Mouse (Mus musculus) lung, embryonic 16.5 days (tissue): Measurements from ENCODE around the gene Fanca. TPM values are rescaled to one million over a fixed set of nuclear protein-coding genes. Genes with fewer than 3 reads are reported as not detected.

Source experiments
- ATAC-seq: fragments of 200-750 bp; cut with Nextera tagmentation; 2 replicates; pipeline ENCODE4 v1.8.0; 2017; ENCODE audit warnings: low read depth, mild to moderate bottlenecking, moderate library complexity
- H3K27ac ChIP-seq: fragments of 300-500 bp; sonication (generic); 2 replicates; pipeline ENCODE4 v1.5.1; 2014; ENCODE audit warnings: mild to moderate bottlenecking, control low read depth, low read length
- H3K27me3 ChIP-seq: fragments of 300-500 bp; sonication (generic); 2 replicates; pipeline ENCODE4 v1.6.1; 2014; ENCODE audit warnings: low read depth, low read length, mixed read lengths; ENCODE audit not compliant: control insufficient read depth, insufficient read depth
- H3K36me3 ChIP-seq: fragments of 300-500 bp; sonication (generic); 2 replicates; pipeline ENCODE4 v1.6.1; 2014; ENCODE audit warnings: low read length; ENCODE audit not compliant: control insufficient read depth, insufficient read depth
- H3K4me1 ChIP-seq: fragments of 300-500 bp; sonication (generic); replicated peaks from 2 replicates; pipeline ENCODE4 v1.6.1; 2014; ENCODE audit warnings: low read length, mixed read lengths; ENCODE audit not compliant: control insufficient read depth, insufficient read depth
- H3K4me2 ChIP-seq: fragments of 300-500 bp; sonication (generic); 2 replicates; pipeline ENCODE4 v1.6.1; 2014; ENCODE audit warnings: low read depth, low read length, control low read depth
- H3K4me3 ChIP-seq: fragments of 300-500 bp; sonication (generic); 2 replicates; pipeline ENCODE4 v1.5.1; 2014; ENCODE audit warnings: mild to moderate bottlenecking, low read length, control low read depth
- H3K9ac ChIP-seq: fragments of 300-500 bp; sonication (generic); 2 replicates; pipeline ENCODE4 v1.6.1; 2014; ENCODE audit warnings: low read length, control low read depth
- H3K9me3 ChIP-seq: fragments of 300-500 bp; sonication (generic); 2 replicates; pipeline ENCODE4 v1.6.1; 2016; ENCODE audit warnings: low read length; ENCODE audit not compliant: control insufficient read depth
- WGBS: fragments of 180-500 bp; shearing (Covaris S2); extraction: QIAGEN DNeasy Blood & Tissue Kit; methylation state at CpG from one replicate; pipeline ENCODE4 v1.1.7; 2014; 5-methylcytosine and 5-hydroxymethylcytosine counted together
- polyA plus RNA-seq: library from polyadenylated mRNA; unstranded; fragments of >200 nt; fragmentation: Nextera tagmentation; extraction: Ambion mirVana; gene quantifications from 2 replicates; pipeline ENCODE4 v1.2.1, GENCODE M21; 2015

Gene Fanca
- 23.4 and 29.4 TPM in 2 replicates for polyA plus RNA-seq

DNA sequence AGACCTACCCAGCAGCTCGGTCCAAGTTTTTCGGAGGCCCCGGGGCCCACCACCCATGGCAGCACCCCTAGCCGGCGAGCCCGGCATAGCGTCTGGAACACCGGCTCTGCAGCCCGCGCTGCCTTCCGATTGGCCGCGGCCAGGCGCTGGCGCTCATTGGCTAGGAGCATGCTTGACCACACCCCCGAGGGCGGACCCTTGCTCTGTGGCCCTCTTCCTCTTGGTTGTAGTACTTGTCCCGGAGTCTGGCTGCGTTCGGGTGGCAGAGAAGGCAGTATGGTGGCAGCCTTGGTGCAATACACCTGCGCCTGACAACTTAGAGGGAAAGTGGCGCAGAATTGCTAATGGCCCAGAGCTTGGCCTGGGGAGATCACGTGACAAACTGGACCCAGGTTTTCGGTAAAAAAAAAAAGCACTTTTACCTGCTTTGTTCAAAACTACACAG, at the start of gene Fanca:
Fanca (minus strand) TSS at position 110 of the 445 bp plus-strand sequence.
- H3K27me3 ChIP-seq, result no peaks in the 10 kb centered on the region
- H3K27ac ChIP-seq, result peak within 1 kb of the TSS; percentile 15; the same call in 1 of the 2 replicates
- peak; percentile 100 for ATAC-seq
- H3K9me3 ChIP-seq, result no peaks in the 10 kb centered on the region
- H3K36me3 ChIP-seq, result no peaks in the 10 kb centered on the region
- peaks cover 12% of the 10 kb centered on the region; the same call in 1 of the 2 replicates for H3K4me1 ChIP-seq
- 0% methylated on average over 24 of the region's 24 CpGs for WGBS
- peak within 1 kb of the TSS; percentile 62 for H3K9ac ChIP-seq
- peak within 1 kb of the TSS; percentile 67 for H3K4me2 ChIP-seq
- H3K4me3 ChIP-seq, result peak within 1 kb of the TSS; percentile 63

DNA sequence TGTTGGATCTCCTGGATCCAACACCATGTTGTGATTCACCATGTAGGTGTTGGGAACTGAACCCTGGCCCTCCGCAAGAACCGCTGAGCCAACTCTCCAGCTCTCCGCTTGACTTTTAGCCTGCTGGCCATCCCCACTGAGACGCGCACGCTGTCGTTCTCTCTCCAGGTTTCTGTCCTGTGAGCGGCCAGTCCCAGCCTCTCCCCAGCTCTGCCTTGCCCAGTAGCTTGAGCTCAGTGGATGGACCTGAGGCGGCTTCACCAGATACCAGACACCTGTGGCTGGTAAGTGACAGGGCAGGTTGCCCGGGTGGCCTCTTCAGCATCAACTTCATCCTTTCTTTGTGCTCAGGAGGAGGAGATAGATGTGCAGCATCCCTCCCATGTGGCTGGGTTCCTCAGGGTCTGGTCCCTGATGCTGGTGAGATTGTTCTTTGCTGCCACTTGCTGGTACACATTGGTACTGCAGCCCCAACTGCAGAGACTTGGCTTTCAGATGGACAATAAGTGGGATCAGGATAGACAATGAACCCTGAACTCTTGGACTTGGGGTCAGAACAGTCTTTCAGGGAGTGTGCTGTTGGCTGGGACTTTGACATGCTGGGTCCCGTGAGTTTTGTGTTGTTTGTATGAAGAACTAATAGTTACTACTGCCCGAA, 42.8 kb upstream of the Fanca start:
- Histone ChIP-seq H3K4me1 (no peaks in the 10 kb centered on the region), H3K27ac (no peak overlapping the region), H3K9ac (no peak overlapping the region), H3K27me3 (no peaks in the 10 kb centered on the region), H3K9me3 (no peaks in the 10 kb centered on the region), H3K36me3 (no peaks in the 10 kb centered on the region), H3K4me3 (no peak overlapping the region), H3K4me2 (no peak overlapping the region)
- peak; percentile 67; the same call in 1 of the 2 replicates for ATAC-seq
- 42% methylated on average over 12 of the region's 12 CpGs for WGBS

DNA sequence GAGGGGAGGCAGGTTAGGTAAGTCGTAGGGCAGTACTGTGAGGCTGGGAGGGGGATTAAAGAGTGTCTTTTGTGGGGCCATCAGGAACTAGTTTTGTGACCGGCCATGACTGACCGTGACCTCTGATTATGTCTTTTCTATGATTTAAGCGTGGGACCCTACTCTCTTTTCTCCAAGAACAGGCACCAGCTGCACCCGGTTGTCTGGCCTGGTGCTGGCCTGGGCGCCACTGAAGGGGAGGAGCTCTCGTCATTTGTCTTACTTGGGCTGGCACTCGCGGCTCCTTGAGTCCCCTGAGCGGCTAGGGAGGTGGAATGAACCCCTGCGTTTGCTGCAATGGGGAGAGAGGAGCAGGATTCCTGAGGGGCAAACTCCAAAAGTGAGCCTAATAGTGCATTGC, 34.8 kb upstream of the Fanca start:
- no peak for ATAC-seq
- H3K4me3 ChIP-seq, result no peak overlapping the region
- no peak overlapping the region for H3K27ac ChIP-seq
- H3K9ac ChIP-seq, result no peak overlapping the region
- no peak overlapping the region for H3K4me2 ChIP-seq
- WGBS, result 25% methylated on average over 11 of the region's 11 CpGs
- no peaks in the 10 kb centered on the region for H3K9me3 ChIP-seq
- peaks cover 9% of the 10 kb centered on the region for H3K4me1 ChIP-seq
- H3K27me3 ChIP-seq, result no peaks in the 10 kb centered on the region
- H3K36me3 ChIP-seq, result no peaks in the 10 kb centered on the region

DNA sequence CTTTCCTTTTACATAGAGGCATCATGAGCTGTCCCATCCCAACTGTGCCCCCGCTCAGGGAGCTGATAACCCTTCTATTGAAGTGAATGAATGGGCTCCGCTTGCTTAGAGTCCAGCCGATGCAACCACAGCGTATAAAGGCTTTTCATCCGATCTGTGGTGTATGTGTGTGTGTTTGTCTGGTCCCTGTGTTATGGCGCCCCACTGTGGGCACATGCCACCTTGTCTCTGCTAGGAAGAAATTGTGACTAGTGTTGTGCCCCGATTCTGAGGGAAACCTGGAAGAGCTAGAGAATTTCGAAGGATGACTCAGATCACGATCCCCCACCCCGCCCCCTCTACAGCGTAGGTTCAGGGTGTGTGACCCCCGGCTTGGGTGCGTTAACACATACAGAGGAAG, 34.4 kb upstream of the Fanca start:
- Histone ChIP-seq H3K27me3 (no peaks in the 10 kb centered on the region), H3K4me2 (no peak overlapping the region), H3K27ac (no peak overlapping the region), H3K9me3 (no peaks in the 10 kb centered on the region), H3K36me3 (no peaks in the 10 kb centered on the region), H3K9ac (no peak overlapping the region), H3K4me3 (no peak overlapping the region), H3K4me1 (peaks cover 12% of the 10 kb centered on the region)
- 45% methylated on average over 13 of the region's 13 CpGs for WGBS
- peak; percentile 39; the same call in 1 of the 2 replicates for ATAC-seq

DNA sequence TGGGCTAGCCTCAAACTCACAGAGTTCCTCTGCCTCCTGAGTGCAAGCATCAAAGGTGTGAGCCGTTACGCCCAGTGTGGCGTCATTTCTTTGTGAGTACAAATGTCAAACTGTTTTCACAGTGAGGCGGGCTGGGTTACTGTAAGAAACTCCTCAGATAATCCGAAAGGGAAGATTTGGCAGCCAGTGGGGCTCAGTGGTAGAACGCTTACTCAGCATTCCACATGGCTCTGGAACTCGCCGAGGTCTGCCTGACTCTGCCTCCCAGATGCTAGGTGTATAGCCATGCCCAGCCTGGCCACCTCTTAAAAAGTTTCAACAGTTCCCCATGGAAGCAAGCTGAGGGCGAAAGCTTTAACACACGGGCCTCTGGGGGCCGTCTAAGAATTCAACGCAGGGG, 33.7 kb upstream of the Fanca start:
- 73% methylated on average over 12 of the region's 12 CpGs for WGBS
- no peak for ATAC-seq

GRCm38 (mm10) chr8:123349073-123349472, 30.7 kb upstream of the Fanca start:
- peaks cover 13% of the 10 kb centered on the region for H3K4me1 ChIP-seq
- 73% methylated on average over 4 of the region's 4 CpGs for WGBS
- H3K27ac ChIP-seq, result peak overlapping the region; percentile 60
- no peaks in the 10 kb centered on the region for H3K9me3 ChIP-seq
- H3K36me3 ChIP-seq, result no peaks in the 10 kb centered on the region
- H3K27me3 ChIP-seq, result no peaks in the 10 kb centered on the region
- no peak overlapping the region for H3K4me2 ChIP-seq
- no peak overlapping the region for H3K9ac ChIP-seq
- ATAC-seq, result no peak
- H3K4me3 ChIP-seq, result no peak overlapping the region

More for the DNA sequence above, 33.7 kb upstream of the Fanca start:
- H3K4me3 ChIP-seq, result no peak overlapping the region
- peaks cover 13% of the 10 kb centered on the region for H3K4me1 ChIP-seq
- H3K9ac ChIP-seq, result no peak overlapping the region
- no peaks in the 10 kb centered on the region for H3K27me3 ChIP-seq
- H3K4me2 ChIP-seq, result no peak overlapping the region
- H3K27ac ChIP-seq, result no peak overlapping the region
- H3K36me3 ChIP-seq, result no peaks in the 10 kb centered on the region
- no peaks in the 10 kb centered on the region for H3K9me3 ChIP-seq

- H3K4me2 ChIP-seq, result no peak overlapping the region
- no peak overlapping the region for H3K9ac ChIP-seq
- peak; percentile 83 for ATAC-seq
- no peaks in the 10 kb centered on the region for H3K27me3 ChIP-seq
- no peaks in the 10 kb centered on the region for H3K36me3 ChIP-seq
- peak overlapping the region; percentile 60 for H3K27ac ChIP-seq
- 19% methylated on average over 9 of the region's 9 CpGs for WGBS
- no peaks in the 10 kb centered on the region for H3K9me3 ChIP-seq
- H3K4me3 ChIP-seq, result no peak overlapping the region
- H3K4me1 ChIP-seq, result peaks cover 19% of the 10 kb centered on the region
Observed at GRCm38 (mm10) chr8:123348237-123348843, 30.0 kb upstream of the Fanca start.

- H3K27ac ChIP-seq, result no peak overlapping the region
- no peaks in the 10 kb centered on the region for H3K27me3 ChIP-seq
- no peak overlapping the region for H3K4me3 ChIP-seq
- H3K36me3 ChIP-seq, result no peaks in the 10 kb centered on the region
- no peak overlapping the region for H3K9ac ChIP-seq
- H3K4me2 ChIP-seq, result no peak overlapping the region
- 47% methylated on average over 2 of the region's 2 CpGs for WGBS
- H3K4me1 ChIP-seq, result peaks cover 22% of the 10 kb centered on the region
- no peak for ATAC-seq
- no peaks in the 10 kb centered on the region for H3K9me3 ChIP-seq
Observed at GRCm38 (mm10) chr8:123347293-123347692, 28.9 kb upstream of the Fanca start.

DNA sequence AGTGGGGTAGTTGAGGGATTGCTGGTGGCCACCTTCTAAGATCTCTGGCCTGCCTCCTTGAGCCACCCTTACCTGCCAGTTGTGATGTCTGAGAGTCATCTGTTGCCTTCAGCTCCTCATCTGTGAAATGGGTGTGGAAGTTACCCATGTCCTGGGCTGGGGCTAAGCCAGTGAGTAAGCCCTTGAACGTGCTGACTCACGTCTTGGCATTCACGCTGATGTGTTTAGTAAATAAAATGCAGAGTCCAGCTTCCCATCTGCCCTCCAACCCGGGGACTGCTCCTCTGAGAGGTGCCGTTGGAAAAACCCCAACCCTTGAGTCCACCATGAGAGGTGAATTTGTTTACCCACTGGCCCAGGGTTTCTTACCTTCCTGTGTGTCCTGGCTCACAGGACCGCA, 27.5 kb upstream of the Fanca start:
- Histone ChIP-seq H3K9me3 (no peaks in the 10 kb centered on the region), H3K27me3 (no peaks in the 10 kb centered on the region), H3K4me1 (peaks cover 22% of the 10 kb centered on the region), H3K4me2 (no peak overlapping the region), H3K9ac (no peak overlapping the region), H3K36me3 (no peaks in the 10 kb centered on the region), H3K27ac (no peak overlapping the region), H3K4me3 (no peak overlapping the region)
- no peak for ATAC-seq
- 53% methylated on average over 6 of the region's 6 CpGs for WGBS
